Mouse (Mus musculus) midbrain, embryonic 16.5 days (tissue): ENCODE measurements around the gene Tmem37. TPM values are rescaled to one million over a fixed set of nuclear protein-coding genes. Genes with fewer than 3 reads are reported as not detected.
A peak's percentile ranks its signal among the peaks of the same experiment; 100 is the strongest.

ENCODE experiments used
- ATAC-seq: fragments of 200-750 bp; cut with Nextera tagmentation; 2 replicates; pipeline ENCODE4 v1.8.0; 2017; ENCODE audit warnings: moderate TSS enrichment
- H3K27ac ChIP-seq: fragments of 300-500 bp; sonication (generic); 2 replicates; pipeline ENCODE4 v1.5.1; 2014; ENCODE audit warnings: mild to moderate bottlenecking, low read length, mixed read lengths
- H3K27me3 ChIP-seq: fragments of 300-500 bp; sonication (generic); 2 replicates; pipeline ENCODE4 v1.6.1; 2014; ENCODE audit warnings: low read depth, low read length, mixed read lengths; ENCODE audit not compliant: control insufficient read depth, insufficient read depth
- H3K36me3 ChIP-seq: fragments of 300-500 bp; sonication (generic); 2 replicates; pipeline ENCODE4 v1.6.1; 2014; ENCODE audit warnings: mild to moderate bottlenecking, low read length, moderate library complexity, mixed read lengths; ENCODE audit not compliant: control insufficient read depth, insufficient read depth
- H3K4me1 ChIP-seq: fragments of 300-500 bp; sonication (generic); 2 replicates; pipeline ENCODE4 v1.6.1; 2014; ENCODE audit warnings: mild to moderate bottlenecking, low read length, mixed read lengths; ENCODE audit not compliant: control insufficient read depth, insufficient read depth
- H3K4me2 ChIP-seq: fragments of 300-500 bp; sonication (generic); 2 replicates; pipeline ENCODE4 v1.6.1; 2014; ENCODE audit warnings: mild to moderate bottlenecking, low read length, mixed read lengths
- H3K4me3 ChIP-seq: fragments of 300-500 bp; sonication (generic); 2 replicates; pipeline ENCODE4 v1.5.1; 2014; ENCODE audit warnings: low read depth, mild to moderate bottlenecking, low read length, moderate library complexity, mixed read lengths
- H3K9ac ChIP-seq: fragments of 300-500 bp; sonication (generic); 2 replicates; pipeline ENCODE4 v1.6.1; 2014; ENCODE audit warnings: low read depth, low read length, mixed read lengths
- H3K9me3 ChIP-seq: fragments of 300-500 bp; sonication (generic); replicated peaks from 2 replicates; pipeline ENCODE4 v1.6.1; 2014; ENCODE audit warnings: mild to moderate bottlenecking, low read length, mixed read lengths; ENCODE audit not compliant: control insufficient read depth, poor library complexity, severe bottlenecking
- WGBS: fragments of 180-500 bp; shearing (Covaris S2); extraction: QIAGEN DNeasy Blood & Tissue Kit; methylation state at CpG from one replicate; pipeline ENCODE4 v1.1.7; 2014; 5-methylcytosine and 5-hydroxymethylcytosine counted together
- polyA plus RNA-seq: library from polyadenylated mRNA; unstranded; fragments of >200 nt; fragmentation: Nextera tagmentation; extraction: Ambion mirVana; gene quantifications from 2 replicates; pipeline ENCODE4 v1.2.1, GENCODE M21; 2015

Gene Tmem37
- polyA plus RNA-seq, 1 experiment from 2014 or later, result 4.9 TPM

DNA sequence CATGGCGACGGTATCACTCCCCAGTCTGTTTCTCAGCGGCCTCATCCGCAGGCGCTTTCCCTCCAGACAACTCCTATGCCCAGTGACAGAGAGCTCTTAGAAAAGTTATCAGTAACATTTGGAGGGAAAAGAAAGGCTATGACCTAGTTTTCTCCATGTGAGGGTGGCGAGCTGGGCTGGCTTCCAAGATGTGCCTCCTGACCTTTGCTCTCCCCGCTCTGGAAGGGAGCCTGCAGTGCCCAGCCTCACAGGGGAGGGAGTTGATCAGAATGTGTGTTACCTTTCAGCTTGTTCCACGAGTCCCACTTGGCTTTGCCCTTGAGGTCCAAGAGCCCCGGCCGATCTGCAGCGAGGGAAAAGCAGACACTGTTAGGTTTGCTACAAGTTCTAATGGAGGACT, 42.2 kb upstream of the Tmem37 start:
- H3K4me3 ChIP-seq, result no peak overlapping the region
- H3K9me3 ChIP-seq, result no peaks in the 10 kb centered on the region; the same call in 1 of the 2 replicates
- H3K4me1 ChIP-seq, result peaks cover 15% of the 10 kb centered on the region
- no peak overlapping the region; the same call in 1 of the 2 replicates for H3K4me2 ChIP-seq
- no peak overlapping the region for H3K9ac ChIP-seq
- peak overlapping the region; percentile 64 for H3K27ac ChIP-seq
- H3K36me3 ChIP-seq, result peaks cover 13% of the 10 kb centered on the region
- H3K27me3 ChIP-seq, result no peaks in the 10 kb centered on the region
- no peak for ATAC-seq
- 81% methylated on average over 11 of the region's 11 CpGs for WGBS

DNA sequence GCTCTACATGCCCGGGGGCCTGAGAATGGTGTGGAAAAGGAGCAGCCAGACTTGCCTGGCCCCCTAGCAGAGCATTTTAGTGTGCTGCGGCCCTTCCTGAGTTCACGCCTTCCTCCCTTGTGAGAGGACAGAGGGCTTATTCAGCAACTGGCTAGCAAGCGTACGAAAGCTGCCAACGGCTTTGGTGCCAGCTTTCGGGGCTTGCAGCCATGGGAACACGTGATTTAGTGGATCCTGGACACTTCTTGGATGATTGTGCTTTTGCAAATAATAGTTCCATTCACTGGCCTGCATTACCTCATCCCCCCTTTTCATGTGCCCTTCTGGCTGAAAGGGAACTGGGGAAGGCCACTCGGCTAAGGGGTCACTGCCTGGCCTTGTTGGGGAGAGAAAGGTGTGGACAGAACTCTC, 41.8 kb upstream of the Tmem37 start:
- 70% methylated on average over 9 of the region's 9 CpGs for whole genome bisulfite sequencing
- Histone ChIP-seq H3K4me1 (peaks cover 15% of the 10 kb centered on the region), H3K27ac (peak overlapping the region; percentile 64), H3K27me3 (no peaks in the 10 kb centered on the region), H3K9me3 (no peaks in the 10 kb centered on the region; the same call in 1 of the 2 replicates), H3K4me3 (no peak overlapping the region), H3K9ac (no peak overlapping the region), H3K4me2 (no peak overlapping the region), H3K36me3 (peaks cover 13% of the 10 kb centered on the region)
- peak; percentile 82 for ATAC-seq

DNA sequence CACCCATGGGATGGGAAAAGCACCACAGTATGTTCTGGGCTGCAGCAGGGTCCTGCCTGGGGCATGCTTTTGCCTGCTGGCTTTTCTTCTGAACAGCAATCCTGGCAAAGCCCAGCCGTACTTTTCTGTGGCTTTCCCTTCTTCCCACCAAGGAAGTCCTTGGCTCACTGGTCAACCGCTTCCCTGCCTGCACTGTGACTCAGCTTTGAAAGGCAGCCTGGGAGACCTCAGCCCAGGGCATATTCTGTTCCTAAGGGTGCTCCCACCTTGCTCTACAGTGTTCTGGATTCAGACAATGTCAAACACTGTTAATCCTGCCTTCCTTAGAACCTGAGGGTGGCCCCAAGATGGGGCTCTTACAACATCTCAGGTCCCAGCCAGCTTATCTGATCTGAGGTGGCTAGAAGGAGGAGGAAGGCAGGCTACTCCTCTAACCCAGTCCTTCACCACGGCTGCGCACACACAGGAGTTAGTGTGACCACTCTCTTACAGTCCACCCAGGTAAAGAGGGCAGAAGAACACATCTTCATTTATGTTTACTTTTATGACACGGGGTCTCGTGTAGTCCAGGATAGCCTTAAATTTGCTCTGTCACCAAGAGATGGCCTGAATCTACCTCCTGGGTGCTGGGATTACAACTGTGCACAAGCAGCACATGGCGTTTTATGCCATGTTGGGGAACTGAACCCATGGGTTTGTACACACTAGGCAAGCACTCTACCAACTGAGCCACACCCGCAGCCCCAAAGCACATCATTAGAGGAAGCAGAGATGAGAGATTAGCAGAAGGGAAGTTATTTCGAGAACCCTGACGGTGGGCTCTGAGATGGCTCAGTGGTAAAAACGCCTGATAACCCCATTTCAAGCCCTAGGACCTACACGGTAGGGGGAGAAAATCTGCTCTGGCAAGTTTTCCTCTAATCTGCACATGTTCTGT, 38.6 kb upstream of the Tmem37 start:
- Histone ChIP-seq H3K27ac (no peak overlapping the region), H3K9me3 (no peaks in the 10 kb centered on the region; the same call in 1 of the 2 replicates), H3K9ac (no peak overlapping the region), H3K4me2 (no peak overlapping the region), H3K4me1 (no peaks in the 10 kb centered on the region), H3K27me3 (no peaks in the 10 kb centered on the region), H3K4me3 (no peak overlapping the region), H3K36me3 (peaks cover 13% of the 10 kb centered on the region)
- 90% methylated on average over 12 of the region's 12 CpGs for WGBS
- ATAC-seq, result no peak

DNA sequence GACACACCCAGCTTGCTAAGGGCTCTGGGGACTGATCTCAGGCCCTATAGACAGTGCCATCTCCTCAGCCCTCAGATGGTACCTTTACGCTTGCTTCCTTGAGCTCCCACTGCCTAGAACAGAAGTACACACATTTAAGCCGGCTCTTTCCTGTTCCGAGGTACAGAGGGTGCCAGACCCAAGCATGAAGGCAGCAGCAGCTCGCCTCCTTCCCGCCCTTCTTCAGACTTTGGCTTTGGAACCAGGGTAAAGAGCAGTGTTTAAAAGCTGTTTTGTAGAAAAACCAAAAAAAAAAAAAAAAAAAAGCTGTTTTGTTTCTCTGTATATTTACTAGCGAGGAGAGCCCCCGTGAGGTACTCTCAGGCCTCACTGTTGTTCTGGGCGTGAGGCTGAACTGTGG, 37.9 kb upstream of the Tmem37 start:
- no peaks in the 10 kb centered on the region for H3K4me1 ChIP-seq
- no peak overlapping the region for H3K9ac ChIP-seq
- no peak overlapping the region for H3K27ac ChIP-seq
- no peak overlapping the region for H3K4me3 ChIP-seq
- 89% methylated on average over 8 of the region's 8 CpGs for WGBS
- no peak for ATAC-seq
- no peaks in the 10 kb centered on the region for H3K27me3 ChIP-seq
- no peak overlapping the region for H3K4me2 ChIP-seq
- no peaks in the 10 kb centered on the region; the same call in 1 of the 2 replicates for H3K9me3 ChIP-seq
- peaks cover 13% of the 10 kb centered on the region for H3K36me3 ChIP-seq

DNA sequence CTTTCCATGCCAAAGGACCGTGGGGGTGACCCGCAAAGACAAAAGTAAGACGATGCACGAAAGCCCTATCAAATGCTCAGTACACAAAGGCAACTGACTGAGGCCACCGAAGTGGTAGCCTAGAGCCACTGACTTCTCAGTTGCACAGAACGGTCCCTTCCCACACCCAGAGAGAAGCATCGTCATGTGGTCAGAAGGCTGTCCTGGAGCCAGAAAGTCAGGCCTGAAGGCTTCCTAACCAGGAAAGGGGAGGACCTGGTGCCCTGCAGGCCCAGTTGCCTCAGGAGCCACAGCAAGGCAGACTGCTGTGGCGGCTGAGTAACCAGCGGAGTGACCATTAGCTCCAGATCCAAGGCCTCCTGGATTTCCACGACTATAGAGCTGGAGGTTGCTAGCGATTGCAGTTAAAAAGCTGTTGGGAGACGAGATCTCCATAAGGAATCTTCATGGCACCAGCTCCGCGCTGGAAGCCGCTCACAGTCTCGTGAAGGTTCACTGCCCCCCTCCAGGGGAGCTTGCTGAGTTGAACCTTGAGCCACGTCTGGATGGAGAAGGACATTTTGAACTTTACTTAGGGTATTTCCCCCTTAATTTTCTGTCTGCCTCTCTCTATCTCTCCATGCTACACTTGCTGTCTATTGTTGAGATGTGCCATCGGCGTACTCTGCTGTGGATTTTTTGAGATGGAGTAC, 36.0 kb upstream of the Tmem37 start:
- H3K36me3 ChIP-seq, result peaks cover 13% of the 10 kb centered on the region
- no peaks in the 10 kb centered on the region for H3K27me3 ChIP-seq
- 86% methylated on average over 19 of the region's 19 CpGs for WGBS
- H3K9me3 ChIP-seq, result no peaks in the 10 kb centered on the region; the same call in 1 of the 2 replicates
- no peak overlapping the region for H3K9ac ChIP-seq
- no peak overlapping the region for H3K4me2 ChIP-seq
- H3K4me1 ChIP-seq, result no peaks in the 10 kb centered on the region
- no peak overlapping the region for H3K4me3 ChIP-seq
- no peak for ATAC-seq
- no peak overlapping the region for H3K27ac ChIP-seq

DNA sequence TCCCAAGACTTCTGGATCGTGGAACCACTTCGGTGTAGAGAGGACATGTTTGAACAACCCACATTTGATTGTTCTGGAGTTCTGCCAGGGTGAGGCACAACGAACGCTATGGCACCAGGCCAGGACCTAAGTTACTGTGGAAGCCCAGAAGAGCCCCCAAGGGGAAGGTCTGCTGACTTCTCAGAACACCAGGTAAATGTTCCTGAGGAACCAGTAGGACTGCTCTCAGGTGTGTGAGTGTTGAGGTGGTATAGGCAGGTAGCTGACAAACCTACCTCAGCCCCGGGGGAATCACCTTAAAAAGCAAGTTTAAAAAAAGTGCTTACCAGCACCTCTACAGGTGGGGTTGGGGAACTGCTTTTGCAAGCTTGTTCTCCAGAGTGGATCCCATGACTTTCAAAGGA, 31.7 kb upstream of the Tmem37 start:
- Histone ChIP-seq H3K4me1 (no peaks in the 10 kb centered on the region), H3K4me2 (no peak overlapping the region), H3K9ac (no peak overlapping the region), H3K27ac (no peak overlapping the region), H3K36me3 (no peaks in the 10 kb centered on the region), H3K4me3 (no peak overlapping the region), H3K27me3 (no peaks in the 10 kb centered on the region), H3K9me3 (no peaks in the 10 kb centered on the region)
- WGBS, result 75% methylated on average over 5 of the region's 5 CpGs
- no peak for ATAC-seq

DNA sequence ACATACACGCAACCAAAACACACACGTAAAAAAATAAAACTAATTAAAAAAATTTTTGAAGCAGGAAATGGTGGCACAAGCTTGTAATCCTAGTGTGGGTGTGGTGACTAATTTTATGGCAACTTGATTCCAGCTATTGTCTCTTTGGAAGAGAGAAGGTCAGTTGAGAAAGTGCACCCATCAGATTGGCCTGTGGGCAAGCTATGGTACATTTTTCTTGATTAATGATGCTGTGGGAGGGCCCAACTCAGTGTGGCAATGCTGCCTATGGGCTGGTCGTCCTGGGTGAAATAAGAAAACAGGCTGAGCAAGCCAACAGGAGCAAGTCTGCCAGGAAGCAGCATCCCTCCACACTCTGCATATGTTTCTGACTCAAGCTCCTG, 27.3 kb upstream of the Tmem37 start:
- Histone ChIP-seq H3K27ac (no peak overlapping the region), H3K27me3 (no peaks in the 10 kb centered on the region), H3K9me3 (no peaks in the 10 kb centered on the region), H3K4me2 (no peak overlapping the region), H3K4me1 (no peaks in the 10 kb centered on the region), H3K4me3 (no peak overlapping the region), H3K36me3 (no peaks in the 10 kb centered on the region), H3K9ac (no peak overlapping the region)
- no peak for ATAC-seq
- WGBS, result 83% methylated on average over 3 of the region's 3 CpGs

DNA sequence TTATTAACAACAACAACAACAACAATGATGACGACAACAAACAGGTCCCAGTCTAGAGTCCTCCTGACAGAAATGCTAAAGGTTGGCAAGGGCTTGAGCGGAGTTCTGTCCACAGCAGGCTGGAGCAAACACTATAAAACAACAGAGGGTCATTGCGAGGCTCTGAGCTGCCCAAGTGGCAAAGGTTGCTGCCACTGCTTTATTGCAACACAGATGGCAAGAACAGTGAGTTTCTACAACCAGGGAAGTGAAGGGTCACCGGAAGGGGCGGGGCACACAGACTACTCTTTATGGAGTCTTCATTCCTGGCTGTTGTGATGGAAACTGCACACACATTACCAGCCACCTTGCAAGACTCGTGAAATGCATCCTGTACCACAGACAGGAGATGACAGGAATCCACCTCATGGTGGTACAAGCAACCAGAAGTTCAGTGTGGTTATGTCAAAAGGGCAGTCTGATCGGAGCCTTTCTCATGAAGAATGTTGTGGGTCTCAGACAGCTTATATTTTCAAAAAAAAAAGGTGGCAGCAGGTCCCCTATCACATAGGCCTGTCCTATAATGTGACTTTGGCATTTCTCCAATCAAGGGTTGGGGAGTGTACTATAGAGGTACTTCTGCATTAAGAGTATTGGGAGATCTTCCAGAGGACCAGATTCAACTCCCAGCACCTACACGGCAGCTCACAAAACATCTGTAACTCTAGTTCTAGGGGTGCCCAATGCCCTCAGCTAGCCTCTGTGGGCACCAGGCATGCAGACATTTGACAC, 26.8 kb upstream of the Tmem37 start:
- 84% methylated on average over 8 of the region's 8 CpGs for WGBS
- no peaks in the 10 kb centered on the region for H3K9me3 ChIP-seq
- no peak overlapping the region for H3K27ac ChIP-seq
- no peaks in the 10 kb centered on the region for H3K36me3 ChIP-seq
- H3K4me3 ChIP-seq, result no peak overlapping the region
- no peaks in the 10 kb centered on the region for H3K4me1 ChIP-seq
- no peak for ATAC-seq
- no peaks in the 10 kb centered on the region for H3K27me3 ChIP-seq
- no peak overlapping the region for H3K4me2 ChIP-seq
- no peak overlapping the region for H3K9ac ChIP-seq
